24 mouse cellular contexts compared by ENCODE assay signal in the genomic region with DNA sequence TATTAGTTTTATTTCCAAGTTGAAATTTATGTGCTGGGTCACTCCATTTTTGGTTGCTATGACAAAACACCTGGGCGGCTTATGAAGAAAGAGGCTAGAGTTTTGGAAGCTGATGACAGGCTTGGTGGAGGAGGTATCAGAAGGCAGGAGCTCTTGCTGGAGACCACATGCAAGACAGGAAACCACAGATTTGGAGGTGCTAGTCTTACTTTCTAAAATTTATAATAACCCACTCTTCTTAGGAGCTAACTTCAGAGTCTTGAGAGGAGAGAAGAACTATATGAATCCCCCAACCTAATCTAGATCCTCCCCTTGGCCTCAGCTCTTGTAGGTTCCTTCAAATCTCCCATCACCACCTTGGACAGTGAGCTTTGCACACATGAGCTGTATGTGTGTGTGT.
"Had no signal": no experiment of that assay in that cellular context is flagged by ENCODE, and none has a peak within 500 bp of the region (broad histone marks: within the 10 kb centered on the region; RNA-seq: fewer than 3 reads in every experiment).

No protein-coding gene starts in this region.

- H3K4me1 ChIP-seq: hindbrain, embryonic 13.5 days; hindbrain, embryonic 15.5 days; limb, embryonic 15.5 days; liver, embryonic 12.5 days had no signal

- DNase-seq: gastrocnemius, postnatal 14 days; gastrocnemius, postnatal 36 days; heart, adult 2 months; heart, postnatal 14 days; heart, postnatal 36 days; kidney, adult 11 months; kidney, adult 2 months; kidney, adult 9 months; kidney, postnatal 10 days; kidney, postnatal 25 days; kidney, postnatal 4 days; left cerebral cortex, postnatal 4 days had no signal

- H3K27ac ChIP-seq: heart, adult 2 months; heart, embryonic 13.5 days; heart, embryonic 15.5 days; hindbrain, embryonic 13.5 days; hindbrain, embryonic 15.5 days; hindbrain, postnatal 0 days; layer of hippocampus, adult 2 months; left cerebral cortex, adult 2 months; limb, embryonic 13.5 days; limb, embryonic 15.5 days; liver, embryonic 12.5 days had no signal

- H3K36me3 ChIP-seq: heart, embryonic 13.5 days; heart, embryonic 15.5 days; hindbrain, embryonic 13.5 days; hindbrain, embryonic 15.5 days; limb, embryonic 13.5 days; limb, embryonic 15.5 days; liver, embryonic 12.5 days had no signal

- H3K4me3 ChIP-seq: heart, adult 2 months; heart, embryonic 13.5 days; heart, embryonic 15.5 days; hindbrain, embryonic 13.5 days; hindbrain, embryonic 15.5 days; layer of hippocampus, adult 2 months; left cerebral cortex, adult 2 months; limb, embryonic 13.5 days; limb, embryonic 15.5 days; liver, embryonic 12.5 days had no signal

- H3K9me3 ChIP-seq: heart, embryonic 13.5 days; heart, embryonic 15.5 days; hindbrain, embryonic 13.5 days; hindbrain, embryonic 15.5 days; limb, embryonic 13.5 days; limb, embryonic 15.5 days; liver, embryonic 12.5 days had no signal

- H3K27me3 ChIP-seq: heart, embryonic 13.5 days; heart, embryonic 15.5 days; hindbrain, embryonic 13.5 days; hindbrain, embryonic 15.5 days; limb, embryonic 15.5 days; liver, embryonic 12.5 days had no signal

- H3K4me2 ChIP-seq: heart, embryonic 11.5 days; heart, embryonic 13.5 days; heart, embryonic 15.5 days; hindbrain, embryonic 13.5 days; hindbrain, embryonic 15.5 days; limb, embryonic 13.5 days; limb, embryonic 15.5 days; liver, embryonic 12.5 days had no signal

- ATAC-seq: hindbrain, postnatal 0 days; intestine, embryonic 16.5 days; liver, embryonic 12.5 days had no signal

- H3K9ac ChIP-seq: heart, embryonic 13.5 days; heart, embryonic 15.5 days; hindbrain, embryonic 13.5 days; hindbrain, embryonic 15.5 days; limb, embryonic 13.5 days; limb, embryonic 15.5 days; liver, embryonic 12.5 days had no signal
